Mouse (Mus musculus): ENCODE data around the gene Mrgprb3. TPM values are rescaled to one million over a fixed set of nuclear protein-coding genes. Genes with fewer than 3 reads are reported as not detected.

The Mrgprb3 gene
- not detected for total RNA-seq (2021)
- long read RNA-seq, experiment 1 = 0 reads
- long read RNA-seq, experiment 2 = 0 reads

- no peak for DNase-seq
Observed at GRCm38 (mm10) chr7:48643711-48644110, at the start of gene Mrgprb3. TSS of gene Mrgprb3 (minus strand) at chr7:48643811.

Other genes with a start within 250 kb of the Mrgprb3 start
- gene Mrgprb1, start 187.5 kb downstream of the Mrgprb3 start, total RNA-seq (2021) = under 1 TPM; 0.07 to 0.30 TPM
- not detected for gene Mrgprx2, start 144.5 kb downstream of the Mrgprb3 start, total RNA-seq (2021)
- not detected for gene Mrgprb2, start 85.7 kb downstream of the Mrgprb3 start, total RNA-seq (2021)
- gene Zdhhc13, start 145.2 kb upstream of the Mrgprb3 start, total RNA-seq (2021) = 10 to 100 TPM; 10.3 to 11.8 TPM
- not detected for gene Csrp3, start 204.2 kb upstream of the Mrgprb3 start, total RNA-seq (2021)
- gene E2f8, start 237.8 kb upstream of the Mrgprb3 start, total RNA-seq (2021) = 1 to 10 TPM; 1.9 to 2.2 TPM